Mouse (Mus musculus): Measurements from ENCODE around the gene Ppp4r2.
A peak's percentile ranks its signal among the peaks of the same experiment; 100 is the strongest.
"Not testable (repeated sequence)": the region's sequence is repeated elsewhere in the genome, so short reads cannot be mapped to it uniquely, and the experiment has no call there.

Gene Ppp4r2

GRCm38 (mm10) chr6:100833811-100834481, 524 bp downstream of the Ppp4r2 start:
- DNase-seq = peak; percentile 64

- DNase-seq = no peak
Measured at GRCm38 (mm10) chr6:100834489-100835160, 1.2 kb downstream of the Ppp4r2 start.

- DNase-seq = no peak
Measured at GRCm38 (mm10) chr6:100845058-100845457, 11.6 kb downstream of the Ppp4r2 start.

GRCm38 (mm10) chr6:100847264-100847663, 13.8 kb downstream of the Ppp4r2 start:
- no peak for DNase-seq

- no peak for DNase-seq
Measured at GRCm38 (mm10) chr6:100848682-100849375, 15.4 kb downstream of the Ppp4r2 start.

- no peak for DNase-seq
Measured at GRCm38 (mm10) chr6:100850671-100851081, 17.3 kb downstream of the Ppp4r2 start.

- DNase-seq = no peak
Measured at GRCm38 (mm10) chr6:100851083-100851482, 17.7 kb downstream of the Ppp4r2 start.

GRCm38 (mm10) chr6:100865321-100865720, 31.9 kb downstream of the Ppp4r2 start:
- DNase-seq = no peak

- DNase-seq = not testable (repeated sequence)
Measured at GRCm38 (mm10) chr6:100865788-100866187, 32.4 kb downstream of the Ppp4r2 start.

- not testable (repeated sequence) for DNase-seq
Measured at GRCm38 (mm10) chr6:100866246-100866645, 32.8 kb downstream of the Ppp4r2 start.

- DNase-seq = no peak
Measured at GRCm38 (mm10) chr6:100868863-100869262, 35.4 kb downstream of the Ppp4r2 start.

- DNase-seq = no peak
Measured at GRCm38 (mm10) chr6:100869909-100870308, 36.5 kb downstream of the Ppp4r2 start.

GRCm38 (mm10) chr6:100873191-100873590, 39.8 kb downstream of the Ppp4r2 start:
- no peak for DNase-seq

- DNase-seq = peak; percentile 59
Measured at GRCm38 (mm10) chr6:100875862-100876623, 42.6 kb downstream of the Ppp4r2 start.

- no peak for DNase-seq
Measured at GRCm38 (mm10) chr6:100876624-100877017, 43.2 kb downstream of the Ppp4r2 start.

GRCm38 (mm10) chr6:100878546-100878945, 45.1 kb downstream of the Ppp4r2 start:
- DNase-seq = no peak

GRCm38 (mm10) chr6:100879607-100880006, 46.2 kb downstream of the Ppp4r2 start:
- no peak for DNase-seq

- no peak for DNase-seq
Measured at GRCm38 (mm10) chr6:100881657-100882056, 48.2 kb downstream of the Ppp4r2 start.

GRCm38 (mm10) chr6:100882381-100883213, 49.2 kb downstream of the Ppp4r2 start:
- peak; percentile 85 for DNase-seq

GRCm38 (mm10) chr6:100883233-100883632, 49.8 kb downstream of the Ppp4r2 start:
- peak; percentile 52 for DNase-seq

- no peak for DNase-seq
Measured at GRCm38 (mm10) chr6:100884594-100885225, 51.3 kb downstream of the Ppp4r2 start.

- no peak for DNase-seq
Measured at GRCm38 (mm10) chr6:100885376-100885775, 52.0 kb downstream of the Ppp4r2 start.
